Mouse (Mus musculus): ENCODE data around the gene Lsr. TPM values are rescaled to one million over a fixed set of nuclear protein-coding genes. Genes with fewer than 3 reads are reported as not detected.
"Not testable (repeated sequence)": the region's sequence is repeated elsewhere in the genome, so short reads cannot be mapped to it uniquely, and the experiment has no call there.

Gene Lsr
- polyA plus RNA-seq, 1 experiment, result not detected

- no peak overlapping the region for H3K4me3 ChIP-seq (ENCODE audit: insufficient read depth, low read depth, low read length)
- no peaks in the 10 kb centered on the region for H3K4me1 ChIP-seq (ENCODE audit: control insufficient read depth, insufficient read depth, insufficient read length, low read length)
- H3K27ac ChIP-seq (replicated peaks; ENCODE audit: low read depth, low read length), result no peak overlapping the region
These were observed 49.2 kb downstream of the Lsr start for GRCm38 (mm10) chr7:30924071-30924470.

- H3K4me1 ChIP-seq (ENCODE audit: control insufficient read depth, insufficient read depth, insufficient read length, low read length); H3K27ac ChIP-seq (replicated peaks; ENCODE audit: low read depth, low read length); H3K4me3 ChIP-seq (ENCODE audit: insufficient read depth, low read depth, low read length): not testable (repeated sequence)
These were observed 50.8 kb downstream of the Lsr start for GRCm38 (mm10) chr7:30922490-30922889.

- no peak overlapping the region for H3K27ac ChIP-seq (replicated peaks; ENCODE audit: low read depth, low read length)
- no peak overlapping the region for H3K4me3 ChIP-seq (ENCODE audit: insufficient read depth, low read depth, low read length)
- H3K4me1 ChIP-seq (ENCODE audit: control insufficient read depth, insufficient read depth, insufficient read length, low read length), result no peaks in the 10 kb centered on the region
These were observed 53.0 kb downstream of the Lsr start for GRCm38 (mm10) chr7:30920217-30920616.

GRCm38 (mm10) chr7:30917219-30917618, 56.0 kb downstream of the Lsr start:
- no peak overlapping the region for H3K27ac ChIP-seq (replicated peaks; ENCODE audit: low read depth, low read length)
- no peak overlapping the region for H3K4me3 ChIP-seq (ENCODE audit: insufficient read depth, low read depth, low read length)
- no peaks in the 10 kb centered on the region for H3K4me1 ChIP-seq (ENCODE audit: control insufficient read depth, insufficient read depth, insufficient read length, low read length)

- no peaks in the 10 kb centered on the region for H3K4me1 ChIP-seq (ENCODE audit: control insufficient read depth, insufficient read depth, insufficient read length, low read length)
- no peak overlapping the region for H3K27ac ChIP-seq (replicated peaks; ENCODE audit: low read depth, low read length)
- H3K4me3 ChIP-seq (ENCODE audit: insufficient read depth, low read depth, low read length), result no peak overlapping the region
These were observed 56.6 kb downstream of the Lsr start for GRCm38 (mm10) chr7:30916713-30917112.

- H3K27ac ChIP-seq (replicated peaks; ENCODE audit: low read depth, low read length), result no peak within 1 kb of the TSS
- H3K4me3 ChIP-seq (ENCODE audit: insufficient read depth, low read depth, low read length), result no peak within 1 kb of the TSS
- no peaks in the 10 kb centered on the region for H3K4me1 ChIP-seq (ENCODE audit: control insufficient read depth, insufficient read depth, insufficient read length, low read length)
These were observed 58.5 kb downstream of the Lsr start, which contains the start of gene Mag for GRCm38 (mm10) chr7:30914732-30915131. TSS of gene Mag (minus strand) at chr7:30914873.

GRCm38 (mm10) chr7:30909773-30910172, 63.5 kb downstream of the Lsr start:
- Histone ChIP-seq H3K4me3 (ENCODE audit: insufficient read depth, low read depth, low read length) (no peak overlapping the region), H3K27ac (replicated peaks; ENCODE audit: low read depth, low read length) (no peak overlapping the region), H3K4me1 (ENCODE audit: control insufficient read depth, insufficient read depth, insufficient read length, low read length) (peaks cover 3% of the 10 kb centered on the region; the same call in 1 of the 2 replicates)

GRCm38 (mm10) chr7:30908992-30909431, 64.3 kb downstream of the Lsr start:
- H3K4me1 ChIP-seq (ENCODE audit: control insufficient read depth, insufficient read depth, insufficient read length, low read length), result peaks cover 3% of the 10 kb centered on the region; the same call in 1 of the 2 replicates

GRCm38 (mm10) chr7:30908277-30908991, 64.8 kb downstream of the Lsr start:
- H3K27ac ChIP-seq (replicated peaks; ENCODE audit: low read depth, low read length), result no peak overlapping the region
- peaks cover 3% of the 10 kb centered on the region; the same call in 1 of the 2 replicates for H3K4me1 ChIP-seq (ENCODE audit: control insufficient read depth, insufficient read depth, insufficient read length, low read length)
- H3K4me3 ChIP-seq (ENCODE audit: insufficient read depth, low read depth, low read length), result 0 out of 2 replicates have a peak overlapping the region, but pooled peaks have one; percentile 12

More at GRCm38 (mm10) chr7:30908992-30909431, 64.3 kb downstream of the Lsr start:
- Histone ChIP-seq H3K27ac (replicated peaks; ENCODE audit: low read depth, low read length) (no peak overlapping the region), H3K4me3 (ENCODE audit: insufficient read depth, low read depth, low read length) (0 out of 2 replicates have a peak overlapping the region, but pooled peaks have one; percentile 12)

Other genes with a start within 250 kb of the Lsr start
- 209 and 275 TPM in 2 replicates for gene Tmem147, start 243.9 kb downstream of the Lsr start, polyA plus RNA-seq (2012; ENCODE audit: insufficient read depth, insufficient read length, missing spikeins)
- gene Gapdhs, start 229.8 kb downstream of the Lsr start, polyA plus RNA-seq (2012; ENCODE audit: insufficient read depth, insufficient read length, missing spikeins), result not detected in 2 replicates
- 12.3 and 18.2 TPM in 2 replicates for gene Sbsn, start 222.0 kb downstream of the Lsr start, polyA plus RNA-seq (2012; ENCODE audit: insufficient read depth, insufficient read length, missing spikeins)
- gene Dmkn, start 209.7 kb downstream of the Lsr start, polyA plus RNA-seq (2012; ENCODE audit: insufficient read depth, insufficient read length, missing spikeins), result 7.4 and 7.8 TPM in 2 replicates
- gene Krtdap, start 185.6 kb downstream of the Lsr start, polyA plus RNA-seq (2012; ENCODE audit: insufficient read depth, insufficient read length, missing spikeins), result 11.5 and 15.2 TPM in 2 replicates
- gene Ffar2, start 149.7 kb downstream of the Lsr start, polyA plus RNA-seq (2012; ENCODE audit: insufficient read depth, insufficient read length, missing spikeins), result 4.8 and 7.4 TPM in 2 replicates
- gene Ffar3, start 117.3 kb downstream of the Lsr start, polyA plus RNA-seq (2012; ENCODE audit: insufficient read depth, insufficient read length, missing spikeins), result not detected in 2 replicates
- not detected in 2 replicates for gene Ffar1, start 111.9 kb downstream of the Lsr start, polyA plus RNA-seq (2012; ENCODE audit: insufficient read depth, insufficient read length, missing spikeins)
- gene Cd22, start 93.1 kb downstream of the Lsr start, polyA plus RNA-seq (2012; ENCODE audit: insufficient read depth, insufficient read length, missing spikeins), result 0.40 and 0.88 TPM in 2 replicates
- not detected in 2 replicates for gene Mag, start 58.6 kb downstream of the Lsr start, polyA plus RNA-seq (2012; ENCODE audit: insufficient read depth, insufficient read length, missing spikeins)
- gene Hamp2, start 48.8 kb downstream of the Lsr start, polyA plus RNA-seq (2012; ENCODE audit: insufficient read depth, insufficient read length, missing spikeins), result not detected in 2 replicates
- 4.4 TPM in 1 of 2 replicates, not detected in the other for gene Hamp, start 29.4 kb downstream of the Lsr start, polyA plus RNA-seq (2012; ENCODE audit: insufficient read depth, insufficient read length, missing spikeins)
- gene Usf2, start 16.7 kb downstream of the Lsr start, polyA plus RNA-seq (2012; ENCODE audit: insufficient read depth, insufficient read length, missing spikeins), result 66.8 and 103 TPM in 2 replicates
- gene Fam187b, start 326 bp upstream of the Lsr start, polyA plus RNA-seq (2012; ENCODE audit: insufficient read depth, insufficient read length, missing spikeins), result not detected in 2 replicates
- gene Fxyd5, start 69.0 kb upstream of the Lsr start, polyA plus RNA-seq (2012; ENCODE audit: insufficient read depth, insufficient read length, missing spikeins), result 26.7 and 30.8 TPM in 2 replicates
- 1.9 and 2.3 TPM in 2 replicates for gene Fxyd7, start 78.0 kb upstream of the Lsr start, polyA plus RNA-seq (2012; ENCODE audit: insufficient read depth, insufficient read length, missing spikeins)
- gene Fxyd1, start 83.7 kb upstream of the Lsr start, polyA plus RNA-seq (2012; ENCODE audit: insufficient read depth, insufficient read length, missing spikeins), result 346 TPM in 2 replicates
- gene Lgi4, start 85.9 kb upstream of the Lsr start, polyA plus RNA-seq (2012; ENCODE audit: insufficient read depth, insufficient read length, missing spikeins), result 3.0 and 3.2 TPM in 2 replicates
- gene Fxyd3, start 103.2 kb upstream of the Lsr start, polyA plus RNA-seq (2012; ENCODE audit: insufficient read depth, insufficient read length, missing spikeins), result not detected in 2 replicates
- gene Hpn, start 141.8 kb upstream of the Lsr start, polyA plus RNA-seq (2012; ENCODE audit: insufficient read depth, insufficient read length, missing spikeins), result not detected in 2 replicates
- gene Scn1b, start 153.5 kb upstream of the Lsr start, polyA plus RNA-seq (2012; ENCODE audit: insufficient read depth, insufficient read length, missing spikeins), result 25.9 and 30.4 TPM in 2 replicates
- 24.7 and 34.9 TPM in 2 replicates for gene Gramd1a, start 182.4 kb upstream of the Lsr start, polyA plus RNA-seq (2012; ENCODE audit: insufficient read depth, insufficient read length, missing spikeins)

Data from brown adipose tissue, adult 24 weeks (tissue).